Mouse (Mus musculus): Measurements from ENCODE around the gene Cd69.

The Cd69 gene

DNA sequence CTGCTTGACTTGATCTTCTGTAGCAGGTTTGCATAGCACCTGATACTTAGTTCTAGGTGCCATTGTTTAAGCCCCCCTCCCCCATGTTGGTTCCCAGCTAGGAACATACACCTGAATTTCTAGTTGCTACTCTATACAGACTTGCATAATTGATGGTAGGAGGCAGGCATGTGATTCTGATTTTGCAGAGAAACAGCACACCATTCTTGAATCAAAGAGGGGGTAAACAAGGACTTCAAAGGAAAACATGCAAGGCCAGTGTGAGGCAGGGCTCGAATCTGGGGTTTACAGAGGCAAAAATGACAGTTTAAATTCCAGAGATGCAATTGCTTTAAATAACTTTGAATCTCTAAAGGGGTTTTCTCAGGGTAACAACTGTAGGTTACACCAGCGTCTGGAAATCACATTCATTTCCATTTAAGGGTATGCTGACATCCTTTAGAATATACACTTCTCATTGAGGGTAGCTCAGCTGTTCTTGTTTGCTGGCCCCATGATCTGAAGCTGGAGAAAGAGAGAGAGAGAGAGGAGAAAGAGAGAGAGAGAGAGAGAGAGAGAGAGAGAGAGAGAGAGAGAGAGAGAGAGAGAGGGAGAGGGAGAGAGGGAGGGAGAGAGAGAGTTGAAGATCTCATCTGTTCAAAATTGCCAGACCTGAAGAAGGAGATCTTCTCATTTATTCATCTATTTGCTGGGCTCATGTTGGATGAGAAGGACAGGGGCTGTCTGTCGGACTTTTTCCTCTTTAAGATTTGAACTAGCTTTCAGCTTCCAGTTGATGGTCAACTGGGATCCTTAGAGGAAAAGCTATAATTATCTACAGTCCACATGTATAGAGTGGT lies 46.1 kb downstream of the Cd69 start:
- in situ Hi-C loops (cut with MboI), result no loop called here

DNA sequence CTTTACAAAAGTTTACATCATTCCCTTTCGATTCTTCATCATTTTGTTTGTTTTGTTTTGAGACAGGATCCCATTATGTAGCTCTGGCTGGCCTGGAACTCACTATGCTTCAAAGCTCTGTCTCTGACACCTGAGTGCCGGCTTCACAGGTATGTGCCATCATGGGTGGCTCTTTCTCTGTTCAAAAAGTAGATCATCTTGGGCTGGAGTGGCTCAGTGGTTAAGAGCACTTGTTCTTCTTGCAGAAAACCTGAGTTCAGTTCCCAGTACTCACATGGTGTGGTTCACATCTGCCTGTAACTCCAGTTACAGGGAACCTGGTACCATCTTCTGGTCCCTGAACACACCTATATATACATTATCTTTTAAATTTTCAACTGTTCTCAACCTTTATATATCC lies 50.2 kb downstream of the Cd69 start:
- in situ Hi-C loops (cut with MboI), result no loop called here

DNA sequence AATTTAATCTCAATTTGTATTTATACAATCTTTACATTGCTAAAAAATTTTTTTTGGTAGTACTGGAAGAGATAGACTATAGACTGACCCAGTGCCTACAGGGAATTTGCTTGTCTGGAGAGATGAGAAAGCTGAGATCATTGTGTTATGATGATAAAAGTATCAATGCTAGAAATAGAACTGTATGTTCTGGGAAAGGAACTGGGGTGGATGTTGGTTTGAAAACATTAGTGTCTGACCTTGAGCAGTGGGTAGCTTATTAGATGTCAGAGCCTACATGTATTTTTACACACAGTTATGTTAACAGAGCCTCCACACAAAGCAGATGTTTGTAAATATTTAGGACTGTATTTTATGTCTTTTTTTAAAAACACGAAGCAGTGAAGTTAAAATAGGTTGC lies 51.1 kb downstream of the Cd69 start:
- in situ Hi-C loops (cut with MboI), result no loop called here

DNA sequence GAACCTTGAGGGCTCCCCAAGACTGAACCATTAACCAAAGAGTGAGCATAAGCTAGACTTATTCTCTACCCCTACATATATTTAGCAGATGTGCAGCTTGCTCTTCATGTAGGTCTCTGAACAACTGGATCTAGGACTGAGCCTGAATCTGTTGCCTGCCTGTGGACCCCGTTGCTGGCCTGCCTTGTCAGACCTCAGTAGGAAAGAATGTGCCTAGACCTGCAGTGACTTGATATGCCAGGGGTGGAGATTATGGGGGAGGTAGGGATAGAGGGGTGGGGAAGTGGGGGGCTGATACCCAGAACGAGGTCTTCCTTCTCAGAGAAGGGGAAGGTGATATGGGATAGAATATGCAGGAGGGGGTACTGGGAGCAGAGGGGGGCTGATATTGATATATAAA lies 51.6 kb downstream of the Cd69 start:
- in situ Hi-C loops (cut with MboI), result no loop called here

DNA sequence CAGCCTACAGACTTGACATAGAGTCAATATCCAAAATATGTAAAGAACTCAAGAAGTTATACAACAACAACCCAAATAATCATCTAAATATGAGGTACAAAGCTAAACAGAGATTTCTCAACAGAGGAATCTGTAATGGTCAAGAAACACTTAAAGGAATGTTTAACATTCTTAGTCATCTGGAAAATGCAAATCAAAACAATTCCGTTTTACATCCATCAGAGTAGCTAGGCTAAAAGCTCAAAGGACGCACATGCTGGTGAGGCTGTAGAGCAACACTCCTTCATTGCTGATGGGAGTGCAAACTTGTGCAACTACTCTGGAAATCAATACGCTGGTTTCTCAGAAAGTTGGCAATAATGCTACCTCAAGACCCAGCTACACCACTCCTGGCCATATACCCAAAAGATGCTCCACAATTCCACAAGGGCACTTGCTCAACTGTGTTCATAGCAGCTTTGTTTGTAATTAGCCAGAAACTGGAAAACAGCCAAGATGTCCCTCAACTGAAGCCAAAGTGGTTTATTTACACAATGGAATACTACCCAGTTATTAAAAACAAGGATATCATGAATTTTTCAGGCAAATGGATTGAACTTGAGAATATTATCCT lies 52.9 kb downstream of the Cd69 start:
- in situ Hi-C loops (cut with MboI), result no loop called here

DNA sequence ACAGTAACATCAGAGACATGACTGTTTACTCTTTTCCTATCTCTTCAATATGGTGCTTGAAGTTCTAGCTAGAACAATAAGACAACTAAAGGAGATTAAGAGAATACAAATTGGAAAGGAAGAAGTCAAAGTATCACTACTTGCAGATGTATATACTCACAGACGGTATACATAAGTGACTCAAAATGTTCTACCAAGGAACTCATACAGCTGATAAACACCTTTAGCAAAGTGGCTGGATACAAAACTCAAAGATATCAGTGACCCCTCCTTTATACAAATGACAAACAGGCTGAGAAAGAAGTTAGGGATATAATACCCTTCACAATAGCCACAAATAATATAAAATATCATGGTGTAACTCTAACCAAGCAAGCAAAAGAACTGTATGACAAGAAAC lies 54.2 kb downstream of the Cd69 start:
- in situ Hi-C loops (cut with MboI), result no loop called here

DNA sequence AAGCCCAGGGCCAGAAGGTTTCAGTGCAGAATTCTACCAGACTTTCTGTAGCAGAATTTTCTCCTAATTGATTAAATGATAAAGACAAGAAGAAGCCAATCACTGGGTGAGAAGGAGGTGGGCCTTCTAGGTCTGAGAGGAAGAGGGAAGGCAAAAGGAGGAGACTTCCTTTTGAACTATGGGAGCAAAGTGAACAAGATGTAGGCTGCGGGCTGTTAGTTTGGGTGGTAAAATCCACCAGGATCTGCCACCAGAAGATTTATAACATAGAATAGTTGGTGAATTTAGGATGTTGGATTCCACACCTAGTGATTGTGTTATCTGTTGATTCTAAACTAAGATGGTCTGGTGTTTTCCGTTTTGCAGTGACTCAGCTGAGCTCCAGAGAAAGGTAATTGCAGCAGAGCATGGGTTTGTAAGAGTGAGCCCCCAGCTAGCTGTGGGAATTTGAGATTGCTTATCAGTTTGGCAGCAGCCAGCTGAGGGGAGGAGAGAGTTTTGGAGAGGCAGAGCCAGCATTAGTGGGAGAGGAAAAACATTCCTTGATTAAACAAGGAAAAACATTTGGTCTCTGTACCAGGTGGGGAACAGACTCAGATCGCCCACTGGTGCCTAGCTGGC lies 55.2 kb downstream of the Cd69 start:
- in situ Hi-C loops (cut with MboI), result no loop called here

DNA sequence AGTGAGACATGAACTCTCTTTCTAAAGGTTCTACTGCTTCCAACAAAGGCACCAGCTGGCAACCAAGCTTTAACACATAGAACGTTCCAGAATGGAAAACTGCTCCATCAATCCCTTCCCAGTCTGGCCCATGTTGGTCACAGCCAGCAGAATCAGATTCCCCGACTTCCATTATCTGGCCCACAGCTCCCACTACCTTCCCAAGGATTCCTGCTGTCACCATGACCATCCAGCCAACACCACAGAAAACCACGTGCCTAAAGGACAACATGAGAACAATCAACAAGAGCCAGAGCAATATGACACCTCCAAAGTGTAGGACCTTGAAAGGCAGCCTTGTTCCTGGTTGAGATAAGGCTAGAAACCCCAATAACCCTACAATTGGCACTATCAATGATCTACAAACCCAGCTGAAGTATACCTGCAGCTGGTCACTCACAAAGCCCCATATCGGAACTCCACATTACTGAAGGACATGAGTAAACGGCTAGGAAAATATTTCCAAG lies 57.0 kb downstream of the Cd69 start:
- in situ Hi-C loops (cut with MboI), result no loop called here
